Mouse (Mus musculus): ENCODE results near the gene Vmn1r128.
"Not testable (repeated sequence)": the region's sequence is repeated elsewhere in the genome, so short reads cannot be mapped to it uniquely, and the experiment has no call there.

Vmn1r128 gene
- long read RNA-seq, experiment 1: 0 reads
- long read RNA-seq, experiment 2: 0 reads

- intact Hi-C loops (cut with DNase I): not testable (repeated sequence)
Observed at GRCm38 (mm10) chr7:21349073-21349472, at the start of gene Vmn1r128. TSS of gene Vmn1r128 (plus strand) at chr7:21349373.

GRCm38 (mm10) chr7:21301367-21301766 lies 47.8 kb upstream of the Vmn1r128 start, which contains the start of gene Vmn1r126:
TSS of gene Vmn1r126 (minus strand) at chr7:21301467.
- intact Hi-C loops (cut with DNase I): not testable (repeated sequence)

GRCm38 (mm10) chr7:21319761-21320160 lies 29.4 kb upstream of the Vmn1r128 start, which contains the start of gene Vmn1r127:
TSS of gene Vmn1r127 (minus strand) at chr7:21319861.
- intact Hi-C loops (cut with DNase I): not testable (repeated sequence)

- intact Hi-C loops (cut with DNase I): not testable (repeated sequence)
Observed at GRCm38 (mm10) chr7:21361191-21361590, 12.0 kb downstream of the Vmn1r128 start, which contains the start of gene Vmn1r129. TSS of gene Vmn1r129 (minus strand) at chr7:21361291.
